Comparison of ENCODE assay signal across 34 mouse cellular contexts in the genomic region with DNA sequence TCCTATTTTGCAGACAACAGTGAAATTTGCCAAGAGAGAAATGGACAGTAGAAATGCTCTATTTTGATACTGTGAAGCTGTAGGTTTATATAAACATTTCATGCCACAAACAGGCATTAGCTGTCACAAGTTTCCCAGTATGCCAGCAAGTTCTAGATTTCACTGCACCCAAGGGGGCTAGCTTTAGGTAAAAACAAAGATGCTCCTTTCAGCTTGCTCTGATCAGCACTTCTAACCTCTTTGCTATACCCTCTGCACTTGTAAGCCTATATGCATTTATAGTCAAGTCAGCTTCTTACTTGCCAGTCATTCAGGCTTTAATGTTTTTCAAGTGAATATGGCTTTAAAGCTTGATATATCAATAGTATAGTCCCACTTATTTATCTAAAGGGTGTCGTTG.
"Had no signal": no experiment of that assay in that cellular context is flagged by ENCODE, and none has a peak within 500 bp of the region (broad histone marks: within the 10 kb centered on the region; RNA-seq: fewer than 3 reads in every experiment).

No protein-coding gene starts in this region.

- ATAC-seq: hindbrain, postnatal 0 days; inflammation-experienced regulatory T-cells, adult 6 months; intestine, embryonic 16.5 days; intestine, postnatal 0 days had no signal

- H3K27ac ChIP-seq: heart, embryonic 10.5 days; heart, embryonic 13.5 days; heart, embryonic 15.5 days; hindbrain, embryonic 10.5 days; hindbrain, embryonic 12.5 days; hindbrain, embryonic 13.5 days; hindbrain, embryonic 14.5 days; hindbrain, embryonic 15.5 days; hindbrain, postnatal 0 days; intestine, embryonic 15.5 days; kidney, embryonic 15.5 days; kidney, postnatal 0 days had no signal

- DNase-seq: heart, postnatal 10 days; heart, postnatal 14 days; heart, postnatal 36 days; heart, postnatal 4 days; kidney, adult 11 months; kidney, adult 18-20 months; kidney, adult 2 months; kidney, adult 8-10 months; kidney, adult 9 months; kidney, postnatal 10 days; kidney, postnatal 14 days; kidney, postnatal 25 days; kidney, postnatal 36 days; kidney, postnatal 4 days; layer of hippocampus, adult 9-11 months; layer of hippocampus, postnatal 36 days had no signal

- H3K27me3 ChIP-seq: heart, embryonic 12.5 days; heart, embryonic 13.5 days; heart, embryonic 15.5 days; hindbrain, embryonic 12.5 days; hindbrain, embryonic 13.5 days; hindbrain, embryonic 15.5 days; intestine, embryonic 15.5 days; kidney, embryonic 15.5 days had no signal

- H3K9ac ChIP-seq: heart, embryonic 12.5 days; heart, embryonic 13.5 days; heart, embryonic 15.5 days; hindbrain, embryonic 12.5 days; hindbrain, embryonic 13.5 days; hindbrain, embryonic 14.5 days; hindbrain, embryonic 15.5 days; intestine, embryonic 15.5 days; kidney, embryonic 15.5 days had no signal

- H3K4me1 ChIP-seq: heart, embryonic 10.5 days; heart, embryonic 15.5 days; hindbrain, embryonic 10.5 days; hindbrain, embryonic 12.5 days; hindbrain, embryonic 13.5 days; hindbrain, embryonic 15.5 days; intestine, embryonic 15.5 days; kidney, embryonic 15.5 days had no signal

- H3K4me3 ChIP-seq: heart, embryonic 10.5 days; heart, embryonic 12.5 days; heart, embryonic 13.5 days; heart, embryonic 15.5 days; hindbrain, embryonic 10.5 days; hindbrain, embryonic 12.5 days; hindbrain, embryonic 13.5 days; hindbrain, embryonic 15.5 days; intestine, embryonic 15.5 days; kidney, embryonic 15.5 days; layer of hippocampus, adult 2 months had no signal

- H3K9me3 ChIP-seq: heart, embryonic 10.5 days; heart, embryonic 12.5 days; heart, embryonic 13.5 days; heart, embryonic 15.5 days; hindbrain, embryonic 10.5 days; hindbrain, embryonic 12.5 days; hindbrain, embryonic 13.5 days; hindbrain, embryonic 15.5 days; intestine, embryonic 15.5 days; kidney, embryonic 15.5 days had no signal

- H3K4me2 ChIP-seq: heart, embryonic 11.5 days; heart, embryonic 12.5 days; heart, embryonic 13.5 days; heart, embryonic 15.5 days; hindbrain, embryonic 12.5 days; hindbrain, embryonic 13.5 days; hindbrain, embryonic 14.5 days; hindbrain, embryonic 15.5 days; intestine, embryonic 15.5 days; kidney, embryonic 15.5 days had no signal
